Mouse (Mus musculus) bone marrow, adult 2 months (tissue): Measurements from ENCODE around the gene Slc36a4. TPM values are rescaled to one million over a fixed set of nuclear protein-coding genes. Genes with fewer than 3 reads are reported as not detected.
A peak's percentile ranks its signal among the peaks of the same experiment; 100 is the strongest.

Experiments used
- H3K27ac ChIP-seq: fragments of 200-500 bp; 2 replicates; pipeline ENCODE4 v1.5.1; 2012; ENCODE audit warnings: low read depth, mild to moderate bottlenecking, control low read depth, inconsistent platforms, low read length; ENCODE audit not compliant: control insufficient read depth, poor library complexity, insufficient read depth
- H3K4me1 ChIP-seq: fragments of 200-500 bp; 2 replicates; pipeline ENCODE4 v1.6.1; 2011; ENCODE audit warnings: low read length; ENCODE audit not compliant: control insufficient read depth, insufficient read depth
- H3K4me3 ChIP-seq: fragments of 200-500 bp; replicated peaks from 2 replicates; pipeline ENCODE3; 2011; ENCODE audit warnings: mild to moderate bottlenecking, low read depth, low read length, control low read depth; ENCODE audit not compliant: control insufficient read depth
- CTCF ChIP-seq: fragments of 200-500 bp; IDR thresholded peaks from 2 replicates; pipeline ENCODE4 v1.5.1; 2011; ENCODE audit warnings: low read length, control low read depth; ENCODE audit not compliant: control insufficient read depth, insufficient read depth
- POLR2A ChIP-seq: fragments of 200-500 bp; IDR thresholded peaks from 2 replicates; pipeline ENCODE4 v1.6.1; 2011; ENCODE audit warnings: low read depth, mild to moderate bottlenecking, control low read depth, low read length, borderline replicate concordance; ENCODE audit not compliant: control insufficient read depth
- whole genome bisulfite sequencing: fragments of 180-500 bp; shearing (Covaris S2); methylation state at CpG from one replicate; pipeline ENCODE4 v1.1.7; 2018; 5-methylcytosine and 5-hydroxymethylcytosine counted together
- polyA plus RNA-seq: library from polyadenylated mRNA; stranded (reverse); fragments of >200 nt; gene quantifications from 2 replicates; pipeline ENCODE4 v1.2.4, GENCODE M21; 2011; ENCODE audit warnings: low replicate concordance; ENCODE audit not compliant: missing spikeins, insufficient read depth, insufficient read length

Gene Slc36a4
- polyA plus RNA-seq, 1 experiment: 1.3 TPM

DNA sequence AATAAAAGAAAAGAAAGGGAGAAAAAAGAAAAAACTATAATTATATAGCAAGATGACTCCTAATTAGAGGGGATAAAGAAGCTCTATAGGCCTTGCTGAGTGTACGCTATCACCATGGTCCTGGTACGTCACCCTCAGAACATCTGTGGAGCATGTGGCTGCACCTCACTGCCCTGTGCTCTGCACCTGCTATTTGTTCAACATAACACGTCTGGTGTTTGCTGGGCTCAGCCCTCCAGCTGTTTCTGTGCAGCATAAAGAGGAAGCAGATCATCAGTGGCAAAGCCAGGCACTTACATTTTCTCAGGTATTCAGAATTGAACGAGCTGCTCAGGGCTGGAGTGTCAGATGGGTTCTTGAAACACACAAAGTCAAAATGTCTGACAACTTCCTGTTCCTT, 15.7 kb upstream of the Slc36a4 start:
- H3K4me1 ChIP-seq: no peaks in the 10 kb centered on the region; the same call in 1 of the 2 replicates
- no peak overlapping the region for H3K4me3 ChIP-seq
- no peak overlapping the region for H3K27ac ChIP-seq
- no peak for TF ChIP-seq CTCF
- no peak for TF ChIP-seq POLR2A
- 41% methylated on average over 4 of the region's 4 CpGs for WGBS

DNA sequence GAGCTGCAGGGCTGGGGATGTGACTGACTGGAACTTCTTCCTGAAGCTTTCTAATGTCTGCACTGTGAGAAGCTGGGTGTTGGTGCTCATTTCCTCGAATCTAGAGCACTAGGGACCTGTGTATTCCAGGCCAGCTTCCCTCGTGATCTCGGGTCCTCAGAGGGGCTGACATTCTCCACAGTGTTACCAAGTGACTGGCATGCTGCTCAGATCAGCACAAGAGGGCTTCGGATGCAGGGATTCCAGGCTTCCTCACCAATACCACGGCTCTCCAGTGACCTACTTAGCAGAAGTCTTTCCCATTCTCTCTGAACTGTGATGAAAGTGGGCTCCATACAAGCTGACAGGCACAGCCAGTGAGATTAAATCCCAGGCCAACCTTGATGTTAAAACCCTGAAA, 14.5 kb upstream of the Slc36a4 start:
- TF ChIP-seq POLR2A (no peak), CTCF (no peak)
- no peaks in the 10 kb centered on the region; the same call in 1 of the 2 replicates for H3K4me1 ChIP-seq
- 0 out of 2 replicates have a peak overlapping the region, but pooled peaks have one; percentile 24 for H3K27ac ChIP-seq
- 56% methylated on average over 5 of the region's 5 CpGs for WGBS
- H3K4me3 ChIP-seq: no peak overlapping the region

DNA sequence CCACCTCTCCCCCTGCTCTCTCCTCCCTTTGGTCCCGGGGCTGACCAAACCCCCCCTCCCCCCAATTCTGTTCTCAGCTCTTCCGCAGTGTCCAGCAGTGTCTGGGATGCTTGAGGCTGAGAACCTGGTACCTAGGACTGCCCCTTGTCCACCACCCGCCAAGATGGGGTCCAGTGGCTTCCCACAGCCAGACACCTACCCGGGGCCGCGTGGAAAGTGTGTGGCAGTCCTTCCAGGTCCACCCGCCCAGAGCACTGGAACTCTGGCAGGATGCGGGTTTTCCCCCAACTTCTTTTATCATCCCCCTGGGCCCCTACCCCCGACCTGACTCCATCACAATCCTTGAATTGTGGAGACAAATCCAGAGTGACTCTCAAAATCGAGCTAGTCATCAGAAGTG, 3.8 kb upstream of the Slc36a4 start:
- Histone ChIP-seq H3K27ac (no peak overlapping the region), H3K4me1 (peaks cover 3% of the 10 kb centered on the region; the same call in 1 of the 2 replicates), H3K4me3 (no peak overlapping the region)
- 70% methylated on average over 10 of the region's 10 CpGs for WGBS
- TF ChIP-seq CTCF: no peak

DNA sequence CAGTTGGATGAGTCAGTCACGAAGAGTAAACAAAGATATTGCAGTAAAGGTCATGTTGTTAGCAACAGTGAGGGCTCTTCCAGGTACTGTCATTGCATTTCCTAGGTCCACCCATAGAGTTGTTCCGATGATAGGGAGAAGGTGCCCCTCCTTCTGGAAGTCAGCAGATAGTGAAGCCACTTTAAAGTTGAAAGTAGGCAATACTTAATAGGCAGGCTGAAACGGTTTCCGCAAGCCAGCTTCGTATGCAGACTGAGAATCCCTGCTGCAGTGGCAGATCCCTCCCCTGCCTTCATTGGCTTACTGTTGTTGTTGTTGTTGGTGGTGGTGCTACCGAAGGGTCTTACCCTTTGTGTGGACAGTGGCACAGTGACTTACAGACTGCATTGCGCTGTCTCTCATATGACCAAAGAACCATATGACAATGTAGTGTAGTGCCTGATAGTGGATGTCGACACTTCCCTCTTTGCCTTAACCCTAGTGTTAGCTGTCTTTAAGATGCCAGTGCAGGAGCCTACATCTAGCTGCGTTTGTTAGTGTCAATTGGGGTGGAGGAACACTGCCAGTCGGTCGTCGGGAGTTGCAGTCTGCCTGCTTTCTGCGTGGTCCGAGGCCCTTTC, 449 bp upstream of the Slc36a4 start:
- peaks cover 3% of the 10 kb centered on the region; the same call in 1 of the 2 replicates for H3K4me1 ChIP-seq
- peak overlapping the region; percentile 89 for H3K4me3 ChIP-seq
- TF ChIP-seq CTCF (no peak), POLR2A (no peak)
- H3K27ac ChIP-seq: peak overlapping the region; percentile 42
- 13% methylated on average over 14 of the region's 14 CpGs for WGBS

DNA sequence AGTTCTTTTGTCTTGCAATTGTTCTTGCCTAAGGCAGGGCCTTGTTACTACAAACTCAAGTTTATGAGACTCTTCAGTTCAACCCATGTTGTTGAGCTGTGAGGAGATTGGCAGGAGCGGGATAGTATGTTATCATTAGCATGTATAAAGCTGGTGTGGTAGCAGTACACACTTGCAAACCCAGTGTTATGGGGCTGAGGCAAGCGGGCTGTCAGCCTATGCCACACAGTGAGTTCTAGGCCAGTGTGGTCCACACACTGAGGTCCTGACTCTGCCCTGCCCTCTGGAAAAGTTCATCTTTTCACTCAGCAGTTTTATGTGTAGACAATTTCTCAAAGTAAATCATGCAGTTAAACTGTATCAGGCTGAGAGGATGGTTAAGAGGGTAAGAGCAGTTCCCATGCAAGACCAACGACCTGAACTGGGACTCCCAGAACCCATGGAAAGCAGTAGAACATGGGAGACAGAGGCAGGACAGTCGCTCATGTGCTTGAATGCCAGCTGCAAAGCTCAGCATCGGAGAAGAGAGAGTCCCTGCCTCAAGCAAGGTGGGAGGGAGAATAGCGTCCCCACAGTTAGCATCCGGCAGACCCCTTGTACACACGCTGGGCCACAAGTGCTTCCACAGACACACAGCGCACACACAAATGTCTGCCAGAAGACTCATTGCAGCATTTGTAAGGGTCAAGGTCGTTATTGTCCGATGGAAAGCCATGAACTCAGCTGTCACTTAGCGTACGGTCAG, 1.5 kb downstream of the Slc36a4 start:
- 85% methylated on average over 13 of the region's 13 CpGs for WGBS
- no peak for TF ChIP-seq POLR2A
- TF ChIP-seq CTCF: no peak
- Histone ChIP-seq H3K27ac (no peak overlapping the region), H3K4me1 (peaks cover 3% of the 10 kb centered on the region; the same call in 1 of the 2 replicates), H3K4me3 (no peak overlapping the region)

DNA sequence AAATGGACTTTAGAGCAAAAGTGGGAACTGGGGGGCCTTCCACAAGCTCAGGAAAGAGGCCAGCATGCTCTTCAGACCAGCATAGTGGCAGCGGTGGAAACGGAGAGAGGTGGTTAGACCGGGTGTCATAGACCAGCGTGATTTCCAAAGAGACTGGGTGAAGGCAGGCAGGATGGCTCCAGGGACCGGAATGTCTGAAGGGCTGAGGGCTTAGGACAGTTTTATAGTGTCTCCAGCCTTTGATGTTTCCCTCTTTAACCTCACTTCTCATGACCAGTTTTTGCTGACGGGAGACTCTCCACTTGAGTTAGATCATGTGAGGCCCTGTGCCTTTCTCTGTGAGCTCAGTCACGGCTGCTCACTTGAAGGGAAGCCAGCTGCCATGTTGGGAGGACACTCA, 2.1 kb downstream of the Slc36a4 start:
- H3K4me1 ChIP-seq: peaks cover 3% of the 10 kb centered on the region; the same call in 1 of the 2 replicates
- no peak overlapping the region for H3K27ac ChIP-seq
- H3K4me3 ChIP-seq: no peak overlapping the region
- TF ChIP-seq CTCF: no peak
- TF ChIP-seq POLR2A: no peak
- WGBS: 86% methylated on average over 7 of the region's 7 CpGs

DNA sequence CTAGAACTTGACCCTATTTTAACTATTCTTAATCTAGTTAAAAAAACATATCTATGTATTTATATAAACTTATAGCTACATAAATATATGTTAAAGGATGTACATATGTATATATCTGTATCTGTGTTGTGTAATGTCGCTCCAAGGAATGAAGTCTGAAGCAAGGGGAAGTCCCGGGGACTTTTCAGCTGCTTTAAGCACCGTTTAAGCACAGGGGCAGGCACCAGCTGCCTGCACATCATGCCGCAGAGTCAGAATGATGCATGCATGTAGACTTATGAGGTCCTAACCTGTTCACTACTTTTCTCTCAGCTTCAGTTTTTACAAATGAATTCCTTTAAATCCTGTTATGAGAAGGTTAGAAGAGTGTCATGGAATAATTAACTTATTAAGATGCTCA, 5.3 kb downstream of the Slc36a4 start:
- whole genome bisulfite sequencing: 53% methylated on average over 4 of the region's 4 CpGs
- Histone ChIP-seq H3K27ac (no peak overlapping the region), H3K4me3 (no peak overlapping the region), H3K4me1 (peaks cover 1% of the 10 kb centered on the region; the same call in 1 of the 2 replicates)
- TF ChIP-seq POLR2A (no peak), CTCF (no peak)

DNA sequence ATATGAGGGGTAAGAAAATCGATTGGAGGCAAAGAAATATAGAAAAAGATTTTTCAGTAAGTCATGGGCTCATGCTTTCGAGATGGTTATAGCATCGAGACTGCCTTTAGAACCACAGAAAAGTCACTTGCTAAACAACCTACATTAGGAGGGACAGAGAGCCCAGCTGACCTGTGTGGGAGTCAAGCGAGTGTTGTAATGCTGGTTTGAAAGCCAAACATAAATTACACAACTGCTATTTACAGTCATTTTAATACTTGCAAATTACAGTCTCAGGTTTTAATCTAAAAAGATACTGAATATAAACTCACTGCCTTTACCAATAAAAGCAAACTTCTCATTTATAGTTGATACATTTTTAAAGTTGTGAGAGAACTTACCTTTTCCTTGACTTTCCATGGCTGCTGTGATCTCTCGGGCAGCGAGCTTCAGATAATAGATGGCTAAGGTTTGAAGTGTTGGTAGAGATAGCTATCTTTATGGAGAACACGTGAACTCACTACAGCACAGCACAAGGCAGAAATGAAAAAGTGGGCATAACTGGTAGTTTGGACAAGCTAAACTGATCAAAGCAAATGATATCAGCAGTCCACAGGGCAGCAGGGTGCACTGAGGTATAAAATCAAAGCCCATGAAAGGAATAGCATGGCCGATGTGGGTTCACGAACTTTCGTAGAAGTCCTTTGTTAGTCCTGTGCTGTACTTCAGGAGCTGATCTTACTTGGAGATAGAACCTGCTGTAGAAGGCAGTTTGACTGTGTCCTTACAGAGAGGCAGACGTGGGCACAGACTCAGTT, 5.9 kb downstream of the Slc36a4 start:
- TF ChIP-seq CTCF (no peak), POLR2A (no peak)
- Histone ChIP-seq H3K4me3 (no peak overlapping the region), H3K27ac (no peak overlapping the region), H3K4me1 (no peaks in the 10 kb centered on the region; the same call in 1 of the 2 replicates)
- WGBS: 75% methylated on average over 11 of the region's 11 CpGs
